Mouse (Mus musculus): Measurements from ENCODE around the gene Rassf2.
A peak's percentile ranks its signal among the peaks of the same experiment; 100 is the strongest.

Rassf2 gene

GRCm38 (mm10) chr2:132004495-132005136, 25.4 kb downstream of the Rassf2 start:
- DNase-seq, result no peak

GRCm38 (mm10) chr2:132003916-132004315, 26.1 kb downstream of the Rassf2 start:
- DNase-seq, result no peak

GRCm38 (mm10) chr2:132001696-132002334, 28.2 kb downstream of the Rassf2 start:
- DNase-seq, result no peak

DNA sequence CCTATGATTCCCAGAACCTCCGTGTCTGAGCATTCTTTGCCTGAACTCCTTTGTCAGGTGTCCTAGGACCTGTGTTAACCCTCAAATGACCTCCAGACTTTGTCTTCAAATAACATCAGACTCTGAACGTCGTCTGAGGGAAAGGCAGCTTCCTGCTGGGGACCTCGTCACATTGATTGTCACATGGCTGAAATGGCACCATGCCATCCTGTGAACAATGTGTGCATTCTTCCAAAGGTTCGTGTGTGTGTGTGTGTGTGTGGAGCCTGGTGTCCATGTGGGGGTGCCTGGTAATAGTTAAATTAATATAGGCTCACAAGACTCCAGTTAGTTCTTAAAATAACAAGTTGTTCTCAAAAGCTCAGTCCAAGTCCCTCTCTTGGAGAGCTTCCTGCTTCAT, 32.7 kb downstream of the Rassf2 start:
- no peak for DNase-seq

GRCm38 (mm10) chr2:131996369-131996768, 33.7 kb downstream of the Rassf2 start:
- DNase-seq, result no peak

- DNase-seq, result peak in 1 of 2 experiments; percentile 20
Measured at GRCm38 (mm10) chr2:131995742-131996141, 34.3 kb downstream of the Rassf2 start.

DNA sequence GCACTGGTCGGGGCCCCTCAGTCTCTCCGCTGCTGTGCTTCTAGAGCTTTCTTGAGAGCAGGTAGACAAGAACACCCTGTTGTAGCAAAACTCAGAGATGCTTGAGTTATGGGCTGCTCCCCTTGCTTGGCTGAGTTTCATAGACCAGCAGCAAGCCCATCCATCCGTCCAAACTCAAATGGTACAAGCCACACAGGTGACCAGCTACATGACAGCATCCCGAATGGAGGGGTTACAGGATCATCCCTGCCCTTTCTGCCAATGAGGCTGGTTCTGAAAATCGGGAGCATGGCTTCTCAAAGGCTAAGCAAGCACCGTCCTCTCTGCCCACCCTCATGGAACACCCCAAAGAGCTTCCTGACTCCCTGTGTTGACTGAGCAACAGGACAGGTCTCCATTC, 35.1 kb downstream of the Rassf2 start:
- no peak for DNase-seq

- DNase-seq, result peak in 1 of 2 experiments; percentile 50
Measured at GRCm38 (mm10) chr2:131993563-131994088, 36.4 kb downstream of the Rassf2 start.

GRCm38 (mm10) chr2:131993151-131993550, 36.9 kb downstream of the Rassf2 start:
- DNase-seq, result no peak

GRCm38 (mm10) chr2:131992487-131992886, 37.6 kb downstream of the Rassf2 start:
- no peak for DNase-seq

DNA sequence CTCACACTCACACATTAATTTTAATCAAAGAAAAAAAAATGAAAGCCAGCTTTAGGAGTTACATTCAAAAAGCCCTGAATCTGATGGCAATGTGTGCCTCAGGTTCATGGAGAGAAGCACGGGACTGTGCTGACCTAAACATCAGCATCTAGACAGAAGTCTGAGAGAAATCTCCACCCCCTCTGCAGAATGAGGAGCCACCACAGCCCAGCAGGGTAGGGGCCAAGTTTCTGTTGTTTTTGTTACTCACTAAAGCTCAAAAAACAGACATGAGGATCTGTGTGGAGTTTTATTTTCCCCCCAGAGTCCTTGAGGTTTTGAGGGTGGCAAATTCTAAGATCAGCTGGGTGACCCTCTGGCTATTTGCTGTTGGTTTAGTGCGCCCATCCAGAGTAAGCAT, 41.5 kb downstream of the Rassf2 start:
- DNase-seq, result no peak

- no peak for DNase-seq
Measured at GRCm38 (mm10) chr2:131987950-131988349, 42.1 kb downstream of the Rassf2 start.

- peak; percentile 47 to 54 for DNase-seq
Measured at GRCm38 (mm10) chr2:131982546-131983196, 47.4 kb downstream of the Rassf2 start.

- DNase-seq, result peak; percentile 29 to 46
Measured at GRCm38 (mm10) chr2:131980866-131981265, 49.2 kb downstream of the Rassf2 start.

DNA sequence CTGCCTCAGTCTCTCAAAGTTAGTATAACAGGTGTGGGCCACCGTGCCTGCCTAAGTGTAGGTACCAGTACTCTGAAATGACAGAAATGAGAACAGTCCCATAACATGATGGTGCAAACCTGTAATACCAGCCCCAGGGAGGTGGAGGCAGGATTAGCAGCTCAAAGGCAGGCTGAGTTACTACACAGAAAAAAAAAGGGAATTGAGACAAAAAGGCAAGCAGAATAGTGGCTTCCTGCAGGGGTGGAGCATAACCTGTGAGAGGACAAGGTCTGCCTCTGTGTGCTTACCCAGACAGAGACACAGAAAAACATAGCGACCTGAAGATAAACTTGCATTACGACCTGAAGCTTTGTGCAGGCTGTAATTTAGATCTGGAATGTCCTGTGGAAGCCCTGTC, 53.4 kb downstream of the Rassf2 start:
- no peak for DNase-seq

- no peak for DNase-seq
Measured at GRCm38 (mm10) chr2:131971098-131971497, 59.0 kb downstream of the Rassf2 start.

GRCm38 (mm10) chr2:131970597-131970996, 59.5 kb downstream of the Rassf2 start:
- no peak for DNase-seq

GRCm38 (mm10) chr2:131961671-131962070, 68.4 kb downstream of the Rassf2 start:
- DNase-seq, result no peak

DNA sequence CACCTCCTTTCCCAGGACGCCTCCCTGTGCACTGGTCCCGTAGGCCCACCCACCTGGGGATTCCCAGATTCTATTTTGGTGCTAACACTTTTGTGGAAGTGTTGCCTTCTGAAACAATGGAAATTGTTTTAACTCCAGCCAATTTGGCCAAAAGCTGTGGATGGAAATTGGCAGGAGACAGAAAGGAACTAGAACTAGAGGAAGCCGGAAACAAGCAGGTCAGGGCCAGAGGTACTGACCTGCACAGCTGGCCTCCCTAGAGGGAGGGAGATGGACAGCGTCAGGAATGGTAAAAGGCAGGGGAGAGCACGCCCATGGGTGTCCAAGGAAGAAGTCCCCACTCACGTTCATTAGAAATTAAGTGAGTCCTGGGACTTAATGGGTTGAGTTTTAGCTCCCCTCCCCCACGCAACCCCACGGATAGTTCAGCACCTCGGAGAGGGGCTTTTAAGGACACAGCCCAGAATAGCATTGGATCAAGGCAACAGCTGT, 72.3 kb downstream of the Rassf2 start:
- DNase-seq, result peak in 1 of 2 experiments; percentile 24

DNA sequence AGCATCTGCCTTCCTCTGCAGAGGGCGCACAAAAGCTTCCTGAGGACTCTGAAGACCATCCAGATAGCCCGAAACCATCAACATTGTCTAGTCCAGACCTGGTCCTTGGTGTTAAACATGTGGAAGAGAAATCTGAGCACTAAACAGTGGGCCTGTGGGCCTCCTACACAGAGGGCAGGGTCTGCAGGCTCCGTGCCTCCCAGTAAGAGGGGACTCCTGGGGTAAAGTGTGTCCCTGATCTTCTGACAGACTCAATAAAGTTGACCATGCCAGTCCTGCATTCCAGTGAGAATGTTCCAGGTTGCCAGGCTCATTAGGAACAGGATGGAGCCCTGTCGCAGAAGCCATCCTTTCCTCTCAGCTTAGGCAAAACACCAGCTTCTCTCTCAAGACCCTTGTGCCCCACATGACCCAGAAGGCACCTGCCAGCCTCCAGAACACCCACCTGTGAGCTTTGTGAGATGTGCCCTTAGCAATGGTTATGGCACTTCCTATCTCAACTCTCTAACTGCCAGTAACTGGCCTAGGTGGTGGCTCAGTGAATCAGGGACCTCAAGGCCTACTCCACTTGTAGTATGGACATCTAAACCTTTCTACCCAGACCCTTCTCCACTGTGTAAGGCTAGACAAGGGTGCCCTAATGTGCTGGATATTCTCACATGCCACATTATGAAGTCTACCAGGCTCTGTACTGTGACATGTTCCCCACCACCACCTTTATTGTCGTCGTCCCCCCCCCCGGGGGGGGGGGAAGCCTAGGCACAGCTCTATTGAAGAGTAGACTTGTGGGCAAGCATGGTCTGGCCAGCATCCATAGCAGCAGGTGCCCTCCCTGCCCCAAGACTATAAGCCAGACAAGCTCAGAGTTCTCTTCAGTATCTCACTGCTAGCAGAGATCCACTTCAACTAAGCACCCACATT, 73.5 kb downstream of the Rassf2 start:
- DNase-seq, result no peak

DNA sequence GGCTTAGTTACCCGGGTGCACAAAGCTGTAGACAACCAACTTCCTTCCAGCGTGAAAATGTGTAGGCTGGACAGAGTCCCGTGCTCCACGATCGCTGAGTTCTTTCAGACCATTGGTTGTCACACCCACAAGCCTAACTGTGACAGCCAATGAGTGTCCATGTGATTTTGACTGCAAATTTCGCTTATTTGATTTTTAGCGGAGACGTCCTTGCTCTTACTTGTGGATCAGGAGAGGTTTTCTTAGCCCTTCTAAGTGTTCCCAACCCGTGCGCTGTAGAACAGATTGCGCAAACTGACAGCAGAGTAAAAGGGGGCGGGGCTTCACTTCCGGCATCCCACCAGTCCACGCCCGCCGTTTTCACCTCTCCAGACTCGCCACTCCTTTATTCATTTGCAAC, 74.8 kb downstream of the Rassf2 start:
- no peak for DNase-seq

- no peak for DNase-seq
Measured at GRCm38 (mm10) chr2:131954835-131955234, 75.2 kb downstream of the Rassf2 start.

GRCm38 (mm10) chr2:131953711-131954110, 76.3 kb downstream of the Rassf2 start:
- DNase-seq, result no peak

Measured in kidney, adult 8-10 months (tissue).